Mouse (Mus musculus): ENCODE results near the gene Kif19a.
A peak's percentile ranks its signal among the peaks of the same experiment; 100 is the strongest.

The Kif19a gene

GRCm38 (mm10) chr11:114764820-114765818, at the start of gene Kif19a:
Gene Kif19a, plus strand, starts transcription at chr11:114765388.
- peak; percentile 62 for DNase-seq

- no peak for DNase-seq
Observed at GRCm38 (mm10) chr11:114715531-114715930, 49.7 kb upstream of the Kif19a start.

GRCm38 (mm10) chr11:114720535-114720934, 44.7 kb upstream of the Kif19a start:
- no peak for DNase-seq

GRCm38 (mm10) chr11:114722438-114722837, 42.8 kb upstream of the Kif19a start:
- DNase-seq = no peak

GRCm38 (mm10) chr11:114723030-114723429, 42.2 kb upstream of the Kif19a start:
- DNase-seq = peak; percentile 41

- DNase-seq = peak; percentile 69
Observed at GRCm38 (mm10) chr11:114724787-114725590, 40.2 kb upstream of the Kif19a start.

GRCm38 (mm10) chr11:114726965-114727825, 38.0 kb upstream of the Kif19a start, which contains the start of gene Dnaic2:
Gene Dnaic2, plus strand, starts transcription at chr11:114727408.
- peak; percentile 86 for DNase-seq

- DNase-seq = no peak
Observed at GRCm38 (mm10) chr11:114727826-114728186, 37.4 kb upstream of the Kif19a start.

- DNase-seq = peak; percentile 76
Observed at GRCm38 (mm10) chr11:114728333-114728732, 36.9 kb upstream of the Kif19a start.

- DNase-seq = no peak
Observed at GRCm38 (mm10) chr11:114729832-114730363, 35.3 kb upstream of the Kif19a start.

GRCm38 (mm10) chr11:114731711-114732110, 33.5 kb upstream of the Kif19a start:
- no peak for DNase-seq

- DNase-seq = no peak
Observed at GRCm38 (mm10) chr11:114732890-114733289, 32.3 kb upstream of the Kif19a start.

- no peak for DNase-seq
Observed at GRCm38 (mm10) chr11:114736111-114736510, 29.1 kb upstream of the Kif19a start.

- DNase-seq = peak; percentile 72
Observed at GRCm38 (mm10) chr11:114736913-114737624, 28.1 kb upstream of the Kif19a start.

- DNase-seq = no peak
Observed at GRCm38 (mm10) chr11:114740598-114740997, 24.6 kb upstream of the Kif19a start.

- DNase-seq = no peak
Observed at GRCm38 (mm10) chr11:114741451-114741850, 23.7 kb upstream of the Kif19a start.

- peak; percentile 93 for DNase-seq
Observed at GRCm38 (mm10) chr11:114745134-114745533, 20.1 kb upstream of the Kif19a start.

- DNase-seq = no peak
Observed at GRCm38 (mm10) chr11:114747564-114748138, 17.5 kb upstream of the Kif19a start.

GRCm38 (mm10) chr11:114769911-114770310, 4.7 kb downstream of the Kif19a start:
- DNase-seq = no peak

- no peak for DNase-seq
Observed at GRCm38 (mm10) chr11:114771896-114772295, 6.7 kb downstream of the Kif19a start.

GRCm38 (mm10) chr11:114780076-114780475, 14.9 kb downstream of the Kif19a start:
- DNase-seq = no peak

Data from lung, postnatal 10 days (tissue).